Mouse (Mus musculus) ES-E14 (cell line): ENCODE measurements around the gene Megf11.

Source experiments
- HCFC1 ChIP-seq: IDR thresholded peaks from 2 replicates; pipeline ENCODE4 v1.6.1; 2012; ENCODE audit warnings: low read length, inconsistent platforms, borderline replicate concordance; ENCODE audit not compliant: insufficient read depth
- MAFK ChIP-seq: IDR thresholded peaks from 2 replicates; pipeline ENCODE4 v1.6.1; 2014; ENCODE audit warnings: mild to moderate bottlenecking, low read depth, low read length, inconsistent platforms; ENCODE audit not compliant: insufficient read depth
- ZC3H11A ChIP-seq: IDR thresholded peaks from 2 replicates; pipeline ENCODE4 v1.6.1; 2012; ENCODE audit warnings: low read depth, mild to moderate bottlenecking, inconsistent platforms, low read length, borderline replicate concordance
- ZNF384 ChIP-seq: IDR thresholded peaks from 2 replicates; pipeline ENCODE4 v1.6.1; 2012; ENCODE audit warnings: low read depth, low read length, inconsistent platforms

- TF ChIP-seq MAFK, result no peak
- TF ChIP-seq HCFC1, result no peak
- TF ChIP-seq ZC3H11A, result no peak
- TF ChIP-seq ZNF384, result no peak
Observed at GRCm38 (mm10) chr9:64461568-64462308, 76.3 kb downstream of the Megf11 start.
